Mouse (Mus musculus): ENCODE results near the gene Zzz3. TPM values are rescaled to one million over a fixed set of nuclear protein-coding genes. Genes with fewer than 3 reads are reported as not detected.

Gene Zzz3
- 60.3 TPM for polyA plus RNA-seq (2017; shearing (Covaris generic))

DNA sequence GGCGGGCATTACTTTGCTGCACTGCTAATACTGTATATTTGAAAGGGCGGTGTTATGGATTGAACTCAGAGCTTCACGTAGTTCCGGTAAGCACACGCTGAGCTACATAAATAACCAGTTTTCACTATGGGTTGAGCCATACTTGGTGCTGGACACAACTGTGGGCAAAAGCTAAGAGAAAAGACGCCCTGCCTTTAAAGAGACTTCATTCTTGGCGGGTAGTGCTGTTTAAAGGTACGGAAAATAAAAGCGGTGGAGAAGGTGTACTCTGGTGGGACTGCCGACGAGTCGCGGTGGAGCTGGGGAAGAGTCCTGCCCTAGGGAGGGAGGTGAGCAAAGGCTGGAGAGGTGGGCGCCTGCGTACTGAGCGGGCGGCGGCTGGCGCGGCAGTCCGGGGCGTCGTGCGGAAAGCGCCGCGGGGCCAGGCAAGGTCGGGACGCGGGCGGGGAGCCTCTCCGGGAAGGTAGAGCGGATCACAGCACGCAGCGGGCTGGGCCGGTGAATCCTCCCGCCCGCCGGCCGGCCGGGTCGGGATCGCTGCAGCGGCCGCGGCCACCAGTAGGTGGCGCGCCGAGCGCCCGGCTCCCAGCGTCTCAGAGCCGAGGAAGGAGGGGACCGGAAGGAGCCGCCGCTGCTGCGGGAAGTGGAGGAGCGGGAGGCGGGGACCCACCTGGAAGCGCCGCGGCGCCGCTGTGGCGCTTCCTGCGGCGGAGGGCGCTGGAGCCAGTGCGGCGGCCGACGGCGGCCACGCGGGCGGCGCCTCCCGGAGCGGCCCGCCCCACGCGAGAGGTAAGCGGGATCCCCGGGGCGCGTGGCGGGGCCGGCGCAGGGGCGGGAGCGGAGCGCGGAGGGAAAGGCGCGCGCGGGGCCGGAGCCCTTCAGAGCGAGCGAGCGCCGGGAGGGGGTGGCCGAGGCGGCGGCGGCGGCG, at the start of gene Zzz3:
TSS of gene Zzz3 (plus strand) at position 124 of the 928 bp plus-strand sequence.

DNA sequence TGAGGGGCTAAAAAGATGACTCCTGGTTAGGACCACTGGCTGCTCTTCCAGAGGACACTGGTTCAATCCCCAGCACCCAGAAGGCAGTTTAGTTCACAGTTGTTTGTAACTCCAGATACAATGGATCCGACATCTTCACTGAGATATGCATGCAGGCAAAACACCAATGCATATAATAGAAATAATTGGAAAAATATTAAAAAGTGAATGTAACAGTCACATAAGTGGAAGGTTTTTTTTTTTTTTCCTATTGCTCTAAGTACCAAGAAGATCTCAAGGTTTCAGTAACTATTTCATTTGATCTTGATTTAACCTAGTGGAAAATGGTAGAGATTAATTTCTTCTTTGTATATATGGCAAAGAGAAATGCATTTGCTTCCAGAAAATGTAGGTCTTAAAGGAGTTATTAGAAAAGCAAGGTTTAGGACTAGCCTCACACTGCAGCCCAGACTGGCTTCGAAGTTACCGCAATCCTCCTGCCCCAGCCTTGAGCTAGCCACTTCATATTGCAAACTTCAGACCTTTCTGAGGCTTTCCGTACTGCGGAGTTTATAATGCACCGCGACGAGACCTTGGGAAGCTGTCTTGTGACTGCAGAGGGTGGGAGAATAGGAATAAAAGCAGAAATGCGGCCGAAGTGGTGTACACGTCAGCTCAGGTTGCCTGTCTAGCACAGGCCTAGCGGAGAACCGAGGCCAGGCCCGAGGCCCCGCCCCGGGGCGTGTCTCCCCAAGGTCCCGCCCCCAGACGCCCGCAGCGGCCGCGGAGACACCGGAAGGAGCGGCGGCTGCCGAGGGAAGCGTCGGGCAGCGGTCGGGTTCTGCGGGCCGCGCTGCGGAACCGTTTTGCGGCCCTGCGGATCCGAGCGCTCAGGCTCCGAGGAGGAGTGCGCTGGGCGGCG, 49.3 kb upstream of the Zzz3 start, which contains the start of gene Usp33:
TSS of gene Usp33 (plus strand) at position 747 of the 901 bp plus-strand sequence.

Other genes starting within 250 kb of the Zzz3 start
- not detected for gene Gipc2, start 229.2 kb upstream of the Zzz3 start, polyA plus RNA-seq (2017; shearing (Covaris generic))
- gene Dnajb4, start 185.2 kb upstream of the Zzz3 start, polyA plus RNA-seq (2017; shearing (Covaris generic)): 11.9 TPM
- 219 TPM for gene Fubp1, start 185.1 kb upstream of the Zzz3 start, polyA plus RNA-seq (2017; shearing (Covaris generic))
- gene Nexn, start 129.1 kb upstream of the Zzz3 start, polyA plus RNA-seq (2017; shearing (Covaris generic)): 0.53 TPM
- gene Miga1, start 55.1 kb upstream of the Zzz3 start, polyA plus RNA-seq (2017; shearing (Covaris generic)): 18.7 TPM
- gene Usp33, start 49.0 kb upstream of the Zzz3 start, polyA plus RNA-seq (2017; shearing (Covaris generic)): 68.7 TPM

Data from CD4-positive, CD25-positive, alpha-beta regulatory T cell (primary cell).